Mouse (Mus musculus) liver, postnatal 0 days (tissue): Measurements from ENCODE around the gene Vps13a. TPM values are rescaled to one million over a fixed set of nuclear protein-coding genes. Genes with fewer than 3 reads are reported as not detected.

ENCODE experiments used
- ATAC-seq: fragments of 200-750 bp; cut with Nextera tagmentation; 2 replicates; pipeline ENCODE4 v1.8.0; 2017; ENCODE audit warnings: mild to moderate bottlenecking, moderate library complexity
- DNase-seq: peaks from one replicate; pipeline ENCODE4 v3.0.0-alpha.2; 2016
- H3K27ac ChIP-seq: fragments of 300-500 bp; sonication (generic); 2 replicates; pipeline ENCODE4 v1.5.1; 2014; ENCODE audit warnings: antibody characterized with exemption, moderate library complexity, mild to moderate bottlenecking, low read depth
- H3K27me3 ChIP-seq: fragments of 300-500 bp; sonication (generic); 2 replicates; pipeline ENCODE4 v1.6.1; 2014; ENCODE audit warnings: low read length, control low read depth, mixed read lengths; ENCODE audit not compliant: insufficient read depth
- H3K36me3 ChIP-seq: fragments of 300-500 bp; sonication (generic); replicated peaks from 2 replicates; pipeline ENCODE4 v1.6.1; 2014; ENCODE audit warnings: mild to moderate bottlenecking, control low read depth, low read length, moderate library complexity, mixed read lengths; ENCODE audit not compliant: insufficient read depth
- H3K4me1 ChIP-seq: fragments of 300-500 bp; sonication (generic); 2 replicates; pipeline ENCODE4 v1.6.1; 2014; ENCODE audit warnings: antibody characterized with exemption, mild to moderate bottlenecking, control low read depth; ENCODE audit not compliant: insufficient read depth
- H3K4me2 ChIP-seq: fragments of 300-500 bp; sonication (generic); 2 replicates; pipeline ENCODE4 v1.6.1; 2014; ENCODE audit warnings: low read depth, mild to moderate bottlenecking, low read length, moderate library complexity, mixed read lengths
- H3K4me3 ChIP-seq: fragments of 300-500 bp; sonication (generic); 2 replicates; pipeline ENCODE4 v1.5.1; 2014; ENCODE audit warnings: low read depth, low read length
- H3K9ac ChIP-seq: fragments of 300-500 bp; sonication (generic); replicated peaks from 2 replicates; pipeline ENCODE4 v1.6.1; 2014; ENCODE audit warnings: mild to moderate bottlenecking, moderate library complexity
- H3K9me3 ChIP-seq: fragments of 300-500 bp; sonication (generic); 2 replicates; pipeline ENCODE4 v1.6.1; 2016; ENCODE audit warnings: mild to moderate bottlenecking, control low read depth, low read length, mixed read lengths
- CTCF ChIP-seq: sonication (generic); IDR thresholded peaks from 2 replicates; pipeline ENCODE4 v1.5.1; 2016; ENCODE audit warnings: antibody characterized with exemption, low read depth
- EP300 ChIP-seq: IDR thresholded peaks from 2 replicates; pipeline ENCODE4 v1.6.1; 2016; ENCODE audit warnings: antibody characterized with exemption, low read depth, mild to moderate bottlenecking
- WGBS: fragments of 180-500 bp; shearing (Covaris S2); extraction: QIAGEN DNeasy Blood & Tissue Kit; methylation state at CpG from one replicate; pipeline ENCODE4 v1.1.7; 2014; ENCODE audit not compliant: insufficient replicate concordance; 5-methylcytosine and 5-hydroxymethylcytosine counted together
- polyA plus RNA-seq: library from polyadenylated mRNA; unstranded; fragments of >200 nt; fragmentation: Nextera tagmentation; extraction: Ambion mirVana; gene quantifications from 2 replicates; pipeline ENCODE4 v1.2.1, GENCODE M21; 2015

The Vps13a gene
- polyA plus RNA-seq, 1 experiment from 2014 or later: 6.2 TPM

DNA sequence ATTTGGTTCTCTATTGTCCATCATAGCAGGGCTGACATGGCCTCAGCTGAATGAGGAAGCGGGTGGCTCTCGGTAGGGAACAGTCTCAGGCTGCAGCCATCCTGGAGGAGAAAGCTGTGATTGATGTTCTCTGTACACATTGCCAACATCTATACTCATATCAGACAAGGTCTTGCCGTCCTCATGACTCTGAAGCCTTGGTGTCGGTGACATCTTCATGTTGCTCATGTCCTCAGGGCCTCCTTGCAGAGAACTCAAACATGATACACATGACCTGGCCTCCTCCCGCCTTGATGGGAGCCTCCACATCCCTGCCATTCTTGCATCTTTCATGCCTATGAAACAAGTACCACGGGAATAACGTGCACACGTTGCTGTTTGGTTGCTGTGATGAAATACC, 200.2 kb downstream of the Vps13a start:
- TF ChIP-seq EP300: no peak
- no peak for TF ChIP-seq CTCF
- H3K4me3 ChIP-seq: no peak overlapping the region
- WGBS: 84% methylated on average over 8 of the region's 8 CpGs
- no peaks in the 10 kb centered on the region for H3K36me3 ChIP-seq
- peaks cover 4% of the 10 kb centered on the region; the same call in 1 of the 2 replicates for H3K9me3 ChIP-seq
- H3K4me1 ChIP-seq: no peaks in the 10 kb centered on the region
- H3K9ac ChIP-seq: no peak overlapping the region
- H3K4me2 ChIP-seq: no peak overlapping the region
- no peaks in the 10 kb centered on the region for H3K27me3 ChIP-seq
- ATAC-seq (no peak), DNase-seq (no peak)
- no peak overlapping the region for H3K27ac ChIP-seq

DNA sequence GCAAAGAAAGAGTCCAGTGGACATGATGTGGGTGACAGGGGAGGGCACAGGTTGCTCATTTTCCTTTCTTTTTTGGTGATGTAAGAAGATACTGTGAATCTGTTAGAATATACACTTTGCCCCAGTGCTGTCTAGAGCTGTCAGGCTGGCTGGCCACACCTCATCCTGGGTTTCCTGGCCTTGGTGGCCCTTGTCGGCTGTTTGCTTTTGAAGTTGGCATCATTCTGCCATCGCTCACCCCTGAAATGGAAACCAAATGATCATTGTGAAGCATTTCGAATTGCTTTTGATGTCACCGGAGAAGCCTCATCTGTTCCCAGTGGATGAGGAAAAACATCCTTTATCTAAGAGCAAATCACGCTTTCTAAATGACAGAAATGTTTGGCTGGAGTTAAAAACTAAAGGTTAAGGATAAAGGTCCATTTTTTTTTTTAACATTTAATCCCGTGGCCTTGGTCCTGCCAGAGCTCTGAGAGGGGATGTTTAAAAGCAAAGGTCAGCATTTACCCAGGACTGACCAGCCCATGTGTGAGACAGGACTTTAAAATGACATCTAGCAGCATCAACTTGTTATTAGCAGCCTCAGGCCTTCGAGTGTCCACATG, 201.0 kb downstream of the Vps13a start:
- H3K4me3 ChIP-seq: no peak overlapping the region
- ATAC-seq (no peak), DNase-seq (no peak)

DNA sequence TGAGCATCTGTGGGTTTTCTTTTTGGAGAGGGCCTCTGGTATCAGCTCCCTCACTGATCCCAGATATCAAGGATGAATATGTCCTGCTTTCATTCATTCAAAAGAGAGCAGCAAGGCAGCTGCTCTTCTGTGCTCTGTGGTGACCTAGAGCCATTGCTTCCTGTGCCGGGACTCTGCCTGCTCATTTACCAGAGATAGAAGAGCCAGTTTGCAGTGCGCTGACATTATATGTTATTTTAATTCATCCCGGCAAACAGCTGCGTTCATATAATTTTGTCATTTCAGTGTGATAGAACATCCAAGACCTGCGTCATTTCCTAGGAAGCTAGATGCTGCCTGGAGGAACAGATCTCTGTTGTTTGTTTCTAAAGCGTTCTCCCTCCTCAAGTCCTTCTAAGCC, 203.9 kb downstream of the Vps13a start:
- peaks cover under 1% of the 10 kb centered on the region; the same call in 1 of the 2 replicates for H3K9me3 ChIP-seq
- no peak overlapping the region for H3K4me3 ChIP-seq
- ATAC-seq (no peak), DNase-seq (no peak)
- TF ChIP-seq EP300 (no peak), CTCF (no peak)
- no peaks in the 10 kb centered on the region for H3K36me3 ChIP-seq
- no peaks in the 10 kb centered on the region for H3K4me1 ChIP-seq
- H3K27me3 ChIP-seq: no peaks in the 10 kb centered on the region
- H3K9ac ChIP-seq: no peak overlapping the region
- 77% methylated on average over 6 of the region's 6 CpGs for WGBS
- no peak overlapping the region for H3K4me2 ChIP-seq
- no peak overlapping the region for H3K27ac ChIP-seq

More for the DNA sequence above, 201.0 kb downstream of the Vps13a start:
- no peak for TF ChIP-seq CTCF
- no peak for TF ChIP-seq EP300
- 72% methylated on average over 7 of the region's 7 CpGs for WGBS
- H3K9me3 ChIP-seq: peaks cover 4% of the 10 kb centered on the region; the same call in 1 of the 2 replicates
- H3K4me1 ChIP-seq: no peaks in the 10 kb centered on the region
- H3K27me3 ChIP-seq: no peaks in the 10 kb centered on the region
- H3K9ac ChIP-seq: no peak overlapping the region
- no peak overlapping the region for H3K27ac ChIP-seq
- H3K4me2 ChIP-seq: no peak overlapping the region
- H3K36me3 ChIP-seq: no peaks in the 10 kb centered on the region

Other genes with a start within 250 kb of the Vps13a start
- not detected in 2 replicates for gene Foxb2, start 92.9 kb upstream of the Vps13a start, polyA plus RNA-seq
- 0.67 and 0.72 TPM in 2 replicates for gene Prune2, start 175.2 kb upstream of the Vps13a start, polyA plus RNA-seq